Mouse (Mus musculus) liver, adult (tissue): ENCODE results near the gene Ofd1.

Experiments
- GATA4 ChIP-seq: IDR thresholded peaks from 2 replicates; pipeline ENCODE4 v1.6.1; 2014; ENCODE audit warnings: mild to moderate bottlenecking, low read length; ENCODE audit not compliant: insufficient replicate concordance

Gene Ofd1

DNA sequence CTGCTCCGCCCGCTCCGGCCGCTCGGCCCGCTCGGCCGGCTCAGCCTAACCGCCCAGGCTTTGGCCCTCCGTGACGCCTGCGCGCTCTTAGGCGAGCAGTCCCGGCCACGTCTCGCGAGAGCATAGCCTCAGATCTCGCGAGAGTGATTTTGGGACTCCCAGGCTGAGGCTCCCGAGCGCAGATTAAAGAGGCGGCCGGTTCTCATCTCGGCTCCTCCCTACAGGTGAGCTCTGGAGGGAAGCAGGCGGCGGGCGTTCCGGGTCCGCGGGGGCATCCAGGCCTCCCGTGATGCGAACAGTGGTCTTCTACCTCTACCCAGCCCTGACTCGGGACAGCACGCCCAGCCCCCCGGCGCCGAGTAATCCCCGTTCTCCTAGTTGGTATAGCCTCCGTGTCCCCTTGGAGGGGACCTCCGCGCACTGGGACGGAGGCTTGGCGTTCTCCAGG lies at the start of gene Ofd1:
Gene Ofd1, minus strand, starts transcription at position 89 of the 448 bp plus-strand sequence.
- TF ChIP-seq GATA4 = no peak

DNA sequence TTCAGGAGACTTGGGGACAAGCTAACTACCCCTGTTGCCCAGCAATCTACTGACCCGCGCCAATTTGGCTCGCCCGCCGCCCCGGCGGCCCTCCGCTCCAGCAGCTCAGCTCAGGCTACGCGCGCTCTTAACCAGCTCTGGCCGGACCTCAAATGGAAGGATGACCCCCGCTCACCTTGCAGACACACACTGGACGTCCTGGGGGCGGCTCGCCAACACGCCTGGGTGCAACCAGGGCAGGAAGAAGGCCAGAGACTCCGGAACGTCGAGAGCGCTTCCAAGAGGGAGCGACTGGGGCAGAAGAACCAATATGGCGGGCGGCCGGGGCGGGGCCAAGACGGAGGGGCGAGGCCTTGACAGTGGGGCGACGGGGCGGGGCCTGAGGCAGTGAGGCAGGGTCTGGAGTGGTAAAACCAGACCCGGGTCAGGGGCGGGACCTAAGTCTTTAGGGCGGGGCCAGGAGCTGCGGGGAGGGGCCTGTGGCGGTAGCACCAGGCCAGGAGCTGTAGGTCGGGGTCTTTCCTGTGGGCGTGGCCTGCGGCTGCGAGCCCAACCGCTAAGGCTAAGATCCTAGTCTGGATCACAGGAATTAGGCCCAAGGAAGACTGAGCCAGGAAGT lies 39.0 kb upstream of the Ofd1 start, which contains the start of gene Rab9:
Gene Rab9, minus strand, starts transcription at position 503 of the 619 bp plus-strand sequence.
- no peak for TF ChIP-seq GATA4

DNA sequence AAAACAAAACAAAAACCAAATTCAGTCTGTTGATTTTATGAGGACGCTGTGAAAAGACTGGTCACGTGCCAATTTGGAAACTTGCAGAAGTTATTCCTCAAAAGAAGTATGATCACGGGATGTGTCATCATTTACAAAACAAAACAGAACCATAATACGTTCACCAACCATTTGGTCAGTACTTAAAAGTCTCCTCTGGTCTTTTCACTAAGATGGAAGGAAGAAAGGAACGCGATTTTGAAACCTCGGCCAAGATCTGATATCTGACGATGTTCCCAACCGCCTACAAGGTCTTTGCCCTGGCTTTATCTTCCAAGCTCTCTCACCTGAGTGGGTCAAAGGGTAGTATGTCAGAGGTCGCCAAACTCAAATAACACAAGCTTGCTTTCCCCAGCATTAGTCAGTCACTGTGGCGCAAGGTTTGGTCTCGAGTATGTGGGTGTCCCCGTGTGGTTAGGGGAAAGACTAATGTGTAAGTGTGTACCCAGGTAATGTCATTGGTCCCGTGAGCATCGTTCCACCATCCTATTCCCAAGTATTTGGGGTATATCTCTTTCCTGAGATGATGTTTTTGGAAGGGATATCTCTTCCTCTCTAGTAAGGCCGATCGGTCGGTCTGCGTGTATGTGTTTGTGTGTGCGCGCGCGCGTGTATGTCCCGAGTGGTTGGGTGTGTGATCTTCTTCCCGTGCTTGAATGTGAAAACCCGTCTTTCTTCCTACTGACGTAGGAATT lies 38.3 kb upstream of the Ofd1 start:
- peak; percentile 76; the same call in 1 of the 2 replicates for TF ChIP-seq GATA4

DNA sequence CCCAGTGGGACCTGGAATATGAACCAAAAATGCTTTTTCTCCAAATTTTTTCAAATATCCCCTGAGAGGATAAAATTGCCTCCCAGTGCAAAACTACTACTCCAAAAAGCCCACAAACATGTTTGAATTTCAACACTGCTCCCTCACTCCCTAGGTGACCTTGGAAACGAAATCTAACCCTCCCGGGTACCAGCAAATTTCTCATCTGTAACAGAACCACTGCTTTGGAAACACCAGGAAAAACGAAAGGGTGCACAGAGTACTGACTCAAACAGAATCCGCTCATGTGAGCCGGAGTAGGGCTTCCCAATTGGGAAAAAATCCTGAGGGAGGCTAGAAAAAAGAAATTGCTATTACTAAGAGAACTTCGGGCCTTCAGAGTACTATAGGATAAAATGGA lies 36.9 kb upstream of the Ofd1 start:
- TF ChIP-seq GATA4 = no peak

DNA sequence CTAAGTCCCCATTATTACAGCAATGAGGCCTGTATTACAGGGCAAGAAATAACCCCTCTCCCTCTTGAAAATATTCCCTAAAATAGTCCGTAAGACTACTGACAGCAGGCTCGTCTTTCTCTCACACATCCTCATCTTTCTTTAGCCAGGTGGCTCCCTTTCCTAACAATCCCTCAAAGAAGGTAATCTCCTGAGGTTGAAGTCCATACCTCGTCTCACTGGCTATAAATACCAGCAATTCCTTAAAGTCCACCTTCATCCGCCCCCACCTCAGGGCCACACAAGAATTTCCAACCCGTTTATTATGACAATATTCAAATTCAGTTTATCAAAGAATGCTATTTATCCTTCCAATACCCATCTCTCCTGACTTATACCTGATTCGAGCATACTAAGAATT lies 32.1 kb upstream of the Ofd1 start:
- TF ChIP-seq GATA4 = no peak

DNA sequence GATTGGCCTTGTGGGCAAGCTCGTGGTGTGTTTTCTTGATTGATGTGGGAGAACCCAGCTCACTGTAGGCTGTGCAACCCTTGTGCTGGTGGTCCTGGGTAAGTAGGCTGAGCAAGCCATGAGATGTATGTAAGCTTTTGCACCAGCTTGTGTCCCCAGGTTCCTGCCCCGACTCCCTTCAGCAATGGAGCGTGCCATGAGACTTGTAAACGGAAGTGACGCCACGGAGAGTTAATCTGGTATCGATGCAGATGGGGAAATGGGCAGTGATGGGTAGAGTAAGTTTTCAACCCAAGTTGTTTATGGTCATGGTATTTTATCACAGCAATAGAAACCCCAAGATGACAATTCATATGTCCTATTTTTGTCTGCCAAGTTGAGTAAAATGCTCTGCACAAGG lies 27.8 kb upstream of the Ofd1 start:
- TF ChIP-seq GATA4 = no peak

DNA sequence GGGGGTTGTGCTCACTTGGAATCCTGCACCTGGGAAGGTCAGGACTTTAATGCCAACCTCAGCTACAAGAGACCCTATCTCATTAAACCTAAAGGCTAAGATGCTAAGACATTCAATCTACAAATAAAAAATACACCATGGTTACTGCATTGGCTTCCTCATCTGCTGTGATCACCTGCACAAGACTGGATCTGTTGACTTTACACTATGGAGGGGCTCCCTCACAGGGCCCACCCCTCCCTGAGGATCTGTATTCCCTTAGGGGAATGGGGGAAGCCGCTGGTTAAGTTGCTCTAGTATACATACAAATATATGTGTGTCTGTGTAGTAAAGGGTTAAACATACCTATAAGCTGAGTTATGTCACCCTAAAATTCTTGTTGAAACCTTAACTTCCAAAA lies 15.0 kb upstream of the Ofd1 start:
- TF ChIP-seq GATA4 = no peak

DNA sequence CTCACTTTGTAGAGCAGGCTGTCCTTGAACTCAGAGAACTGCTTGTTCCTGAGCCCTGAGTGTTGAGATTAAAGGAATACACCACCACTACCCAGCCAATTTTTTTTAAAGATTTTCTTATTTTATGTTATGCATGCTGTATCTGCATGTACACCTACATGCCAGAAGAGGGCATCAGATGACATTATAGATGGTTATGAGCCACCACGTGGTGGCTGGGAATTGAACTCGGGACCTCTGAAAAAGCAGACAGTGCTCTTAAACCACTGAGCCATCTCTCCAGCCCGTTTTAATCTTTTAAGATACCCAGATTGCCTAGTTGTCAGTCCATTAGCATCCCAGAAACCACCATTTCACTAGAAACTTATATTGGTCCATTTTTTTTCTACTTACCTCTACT lies 13.8 kb upstream of the Ofd1 start:
- no peak for TF ChIP-seq GATA4

DNA sequence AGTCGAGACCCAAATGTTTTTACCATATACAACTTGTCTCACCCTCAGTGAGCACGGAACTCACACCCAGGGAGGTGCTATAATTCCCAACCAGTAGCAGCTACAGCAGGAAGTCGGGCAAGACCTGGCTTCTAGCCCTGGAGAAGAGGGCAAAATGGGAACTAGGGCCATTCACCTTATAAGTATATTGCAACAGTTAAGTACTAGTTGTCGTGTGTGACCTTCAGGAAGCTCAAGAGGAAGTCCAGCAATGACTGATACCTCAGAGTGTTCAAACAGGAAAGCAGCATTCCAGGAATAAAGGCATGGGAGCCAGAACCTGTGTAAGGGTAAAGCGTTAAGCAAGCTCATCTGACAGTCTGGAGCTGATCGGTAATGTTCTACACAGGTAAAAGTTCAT lies 13.0 kb upstream of the Ofd1 start:
- no peak for TF ChIP-seq GATA4

DNA sequence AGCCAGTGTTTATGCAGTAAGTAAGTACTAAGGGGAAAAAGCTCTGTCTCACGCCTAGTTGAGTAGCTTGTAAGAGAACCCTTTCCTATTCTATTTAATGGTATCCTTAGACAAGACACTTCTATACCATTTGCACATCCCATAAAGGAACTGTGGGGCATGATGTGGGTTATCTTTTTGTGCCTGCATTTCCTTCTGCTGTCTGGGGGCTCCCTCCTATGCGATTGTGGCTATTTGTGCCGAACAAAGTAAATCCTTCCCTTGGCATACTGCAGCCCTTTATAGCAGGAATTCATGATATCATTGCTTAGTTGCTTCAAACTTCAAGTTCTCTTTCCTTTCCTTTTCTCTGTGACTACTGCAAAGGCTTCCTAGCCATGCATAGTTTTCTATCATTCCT lies 4.0 kb upstream of the Ofd1 start:
- TF ChIP-seq GATA4 = no peak

DNA sequence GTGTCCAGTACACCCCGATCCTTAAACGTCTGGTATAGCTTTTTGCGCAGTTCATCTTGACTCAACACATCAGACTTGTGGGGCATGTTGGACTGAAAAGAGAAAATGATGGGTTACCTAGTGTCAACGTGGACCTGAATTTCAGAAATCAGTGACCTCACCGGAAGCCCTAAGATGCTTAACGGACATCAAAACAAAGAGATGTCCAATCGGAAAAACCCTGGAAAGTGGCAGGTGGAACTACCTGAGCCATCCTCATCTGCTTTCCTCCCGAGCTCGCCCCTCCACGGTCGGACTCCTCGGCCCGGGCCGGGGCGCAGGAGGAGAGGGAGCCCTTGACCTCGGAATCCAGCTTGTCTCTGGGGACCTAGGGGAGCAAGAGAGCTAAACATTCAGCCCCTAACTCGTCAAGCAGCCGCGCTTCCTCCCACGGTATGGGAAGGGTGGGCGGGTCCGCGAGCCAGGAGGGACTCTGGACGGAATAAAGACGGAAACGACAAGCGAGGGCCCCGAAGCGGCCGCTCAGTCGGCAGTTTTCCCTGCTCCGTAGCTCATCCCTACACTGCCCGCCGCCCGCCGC lies 378 bp downstream of the Ofd1 start, which contains the start of gene Trappc2:
Gene Trappc2, plus strand, starts transcription at position 539 of the 580 bp plus-strand sequence.
- no peak for TF ChIP-seq GATA4

DNA sequence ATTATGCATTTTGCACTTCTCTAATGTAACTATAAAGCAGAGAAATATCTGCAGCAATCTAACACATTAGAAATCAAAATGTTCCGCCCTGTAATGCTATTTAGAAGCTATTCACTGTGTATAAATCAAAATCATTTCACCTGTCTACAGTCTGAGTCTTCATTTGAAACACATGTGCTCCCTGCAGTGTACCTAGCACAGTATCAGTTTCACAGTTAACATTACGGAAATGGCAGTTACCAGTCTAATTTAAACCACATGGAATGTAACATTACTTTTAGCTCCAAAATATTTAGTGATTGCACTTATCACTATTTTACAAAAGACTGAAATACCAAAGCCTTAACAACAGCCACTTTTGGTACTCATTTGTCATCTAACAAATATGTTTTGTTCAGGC lies 5.7 kb downstream of the Ofd1 start:
- TF ChIP-seq GATA4 = no peak

DNA sequence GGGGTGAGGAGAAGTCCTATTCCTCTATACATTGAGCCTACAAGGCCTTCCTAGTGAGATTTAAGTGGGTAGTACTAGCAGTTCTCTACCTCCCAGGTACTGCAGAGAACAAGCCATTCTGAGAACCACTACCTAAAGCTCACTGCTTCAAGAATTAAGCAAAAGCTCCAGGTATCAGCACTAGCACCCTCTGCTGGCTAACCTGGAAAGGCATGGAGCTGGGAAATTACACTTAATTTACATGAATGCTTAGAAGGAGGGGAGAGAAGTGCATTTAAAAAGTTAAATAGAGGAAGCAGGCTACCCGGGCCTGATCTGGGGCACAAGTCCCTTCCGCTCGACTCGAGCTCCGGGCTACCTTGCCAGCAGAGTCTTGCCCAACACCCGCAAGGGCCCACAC lies 24.3 kb downstream of the Ofd1 start:
- TF ChIP-seq GATA4 = no peak

DNA sequence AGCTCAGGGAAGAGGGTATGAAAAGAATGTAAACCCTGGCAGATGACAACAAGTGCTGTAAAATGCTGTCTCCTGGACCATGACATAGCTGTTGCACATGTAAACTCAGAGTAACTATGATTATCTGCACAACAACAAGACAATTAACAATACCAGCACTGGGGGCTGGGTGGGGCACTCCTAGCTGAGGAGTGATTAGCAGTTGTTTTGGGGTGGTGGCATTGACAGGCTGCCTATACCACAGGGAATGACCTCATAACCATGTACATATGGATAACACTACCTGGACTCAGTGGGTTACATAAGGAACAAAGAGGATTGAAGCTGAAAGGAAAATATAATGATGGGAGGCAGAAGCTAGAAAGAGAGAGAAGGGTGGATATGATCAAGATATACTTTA lies 32.6 kb downstream of the Ofd1 start:
- no peak for TF ChIP-seq GATA4

DNA sequence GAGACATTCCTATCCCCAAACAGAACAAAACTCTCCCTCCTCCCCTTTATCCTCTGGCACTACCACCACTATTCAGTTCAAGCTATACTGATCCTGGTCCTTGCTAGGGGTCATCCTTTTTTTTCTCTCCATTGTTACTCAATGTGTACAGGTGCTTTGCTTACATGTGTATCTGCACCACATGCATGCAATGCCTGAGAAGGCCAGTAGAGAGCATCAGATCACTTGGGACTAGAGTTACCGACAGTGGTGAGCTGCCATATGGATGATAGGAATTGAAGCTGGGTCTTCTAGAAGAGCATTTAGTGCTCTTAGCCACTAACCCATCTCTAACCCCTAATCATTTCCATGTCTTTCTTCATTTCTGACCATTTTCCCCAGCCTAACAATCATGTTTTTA lies 46.8 kb downstream of the Ofd1 start:
- no peak for TF ChIP-seq GATA4

DNA sequence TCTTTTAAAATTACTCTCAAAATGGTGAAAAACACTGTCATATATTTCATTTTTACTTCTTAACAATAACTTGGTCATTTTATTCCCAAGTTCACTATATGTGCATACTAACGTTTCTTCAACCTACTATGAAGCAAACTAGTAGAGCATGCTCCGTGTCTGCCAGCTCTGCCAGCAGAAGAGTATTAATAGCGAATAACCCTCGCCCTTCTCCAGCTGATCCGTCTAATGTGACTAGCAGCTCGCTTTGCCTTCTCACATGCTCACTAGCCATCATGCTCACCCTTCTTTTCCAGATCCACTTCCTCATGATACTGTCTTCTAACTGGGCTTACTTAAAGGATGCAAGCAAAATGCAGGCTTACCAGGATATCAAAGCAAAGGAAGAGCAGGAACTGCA lies 53.8 kb downstream of the Ofd1 start:
- no peak for TF ChIP-seq GATA4
